Mouse (Mus musculus): Measurements from ENCODE around the gene Ano9. TPM values are rescaled to one million over a fixed set of nuclear protein-coding genes. Genes with fewer than 3 reads are reported as not detected.
A peak's percentile ranks its signal among the peaks of the same experiment; 100 is the strongest.

The Ano9 gene
- polyA plus RNA-seq, 1 experiment from 2014 or later = 0.60 TPM

DNA sequence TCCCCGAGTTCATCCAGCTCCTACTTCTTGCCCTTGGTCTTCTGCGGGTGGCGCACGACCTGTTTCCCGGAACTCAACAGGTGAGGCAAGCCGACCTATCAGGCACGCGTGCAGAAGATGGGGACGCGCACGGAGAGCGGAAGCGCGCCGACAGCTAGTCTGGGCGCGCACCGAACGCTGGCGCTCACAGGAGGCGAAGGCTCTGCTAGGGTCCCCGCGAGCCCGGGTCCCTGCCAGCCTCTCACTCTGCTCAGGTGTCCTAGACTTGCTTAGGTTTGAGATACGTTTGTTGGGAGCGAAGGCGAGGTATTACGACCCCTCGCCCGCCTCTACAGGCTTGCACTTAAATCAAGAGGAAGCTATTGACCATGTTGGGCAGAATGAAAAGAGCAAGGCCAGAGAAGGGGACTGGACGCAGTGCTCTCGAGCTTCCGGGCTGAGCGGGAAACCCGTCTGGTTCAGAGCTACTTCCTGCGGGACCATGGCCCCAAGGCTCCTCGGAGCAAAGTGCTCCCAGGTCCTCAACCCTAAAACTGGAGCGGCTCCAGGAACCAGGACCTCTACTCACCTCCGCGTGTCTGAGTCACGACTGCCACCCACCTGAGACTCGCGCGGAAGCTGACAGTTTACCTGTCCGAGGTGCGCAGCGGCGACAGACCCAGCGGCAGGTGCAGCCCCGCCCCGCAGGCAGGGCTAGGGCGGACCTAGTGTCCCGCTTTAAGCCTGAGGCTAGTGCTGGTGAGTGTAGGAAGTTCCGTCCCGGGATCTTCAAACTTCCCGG lies 17.5 kb downstream of the Ano9 start, which contains the start of gene Sigirr:
Gene Sigirr, minus strand, starts transcription at position 662 of the 781 bp plus-strand sequence.
- ATAC-seq (ENCODE audit: low FRiP score) = peak; percentile 65
- H3K9ac ChIP-seq (replicated peaks) = peak within 1 kb of the TSS; percentile 42
- H3K36me3 ChIP-seq = no peaks in the 10 kb centered on the region
- peaks cover 53% of the 10 kb centered on the region for H3K27me3 ChIP-seq (replicated peaks)
- H3K4me3 ChIP-seq (replicated peaks) = peak within 1 kb of the TSS; percentile 46
- H3K9me3 ChIP-seq (replicated peaks) = no peaks in the 10 kb centered on the region
- 1% methylated on average over 56 of the region's 56 CpGs for WGBS
- H3K4me1 ChIP-seq = peaks cover 13% of the 10 kb centered on the region
- H3K4me2 ChIP-seq = peak within 1 kb of the TSS; percentile 77
- no peak within 1 kb of the TSS for H3K27ac ChIP-seq (replicated peaks)

DNA sequence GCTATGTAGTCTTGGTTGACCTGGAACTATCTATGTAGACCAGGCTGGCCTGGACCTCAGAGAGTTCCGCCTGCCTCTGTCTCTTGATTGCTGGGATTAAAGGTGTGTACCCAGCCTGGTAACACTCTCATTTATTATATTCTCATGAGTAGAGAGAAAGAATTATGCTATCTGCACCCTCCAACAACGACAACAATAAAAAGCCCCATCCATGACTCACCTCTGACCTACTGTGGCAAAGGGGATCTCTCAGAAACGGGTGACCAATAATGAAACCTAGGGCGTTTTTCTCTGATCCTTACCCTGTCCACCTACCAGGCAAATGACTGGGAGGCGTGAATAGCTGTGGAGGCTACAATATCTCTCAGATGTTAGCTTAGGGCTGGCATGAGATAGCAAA lies 20.4 kb downstream of the Ano9 start:
- Histone ChIP-seq H3K4me3 (replicated peaks) (no peak overlapping the region), H3K9me3 (replicated peaks) (no peaks in the 10 kb centered on the region), H3K4me2 (no peak overlapping the region), H3K27me3 (replicated peaks) (peaks cover 55% of the 10 kb centered on the region), H3K36me3 (no peaks in the 10 kb centered on the region), H3K27ac (replicated peaks) (no peak overlapping the region), H3K4me1 (peaks cover 18% of the 10 kb centered on the region), H3K9ac (replicated peaks) (no peak overlapping the region)
- 77% methylated on average over 5 of the region's 5 CpGs for WGBS
- no peak for ATAC-seq (ENCODE audit: low FRiP score)

DNA sequence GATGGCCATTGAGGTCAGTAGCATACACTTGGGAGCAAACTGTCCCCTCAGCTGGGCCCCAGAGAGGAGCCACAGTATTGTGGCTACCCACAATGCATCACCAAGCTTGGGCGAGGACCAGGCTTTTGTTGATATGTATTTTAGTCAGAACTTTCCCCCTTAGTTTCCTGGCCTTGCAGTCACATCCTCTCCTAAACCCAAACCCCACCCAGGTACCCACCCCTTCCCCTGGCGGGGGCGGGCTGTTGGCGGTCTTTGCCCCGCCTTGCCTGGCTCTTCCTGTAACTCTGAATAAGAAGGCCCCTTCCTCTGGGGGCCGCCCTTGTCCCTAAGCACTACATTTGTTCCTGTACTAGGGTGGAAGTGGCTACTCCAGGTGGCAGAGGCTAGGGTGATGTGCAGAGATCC lies 21.0 kb downstream of the Ano9 start:
- 50% methylated on average over 6 of the region's 6 CpGs for WGBS
- no peaks in the 10 kb centered on the region for H3K9me3 ChIP-seq (replicated peaks)
- H3K4me2 ChIP-seq = 0 out of 2 replicates have a peak overlapping the region, but pooled peaks have one; percentile 6
- no peak overlapping the region for H3K4me3 ChIP-seq (replicated peaks)
- H3K4me1 ChIP-seq = peaks cover 19% of the 10 kb centered on the region
- H3K9ac ChIP-seq (replicated peaks) = no peak overlapping the region
- H3K27me3 ChIP-seq (replicated peaks) = peaks cover 49% of the 10 kb centered on the region
- no peak overlapping the region for H3K27ac ChIP-seq (replicated peaks)
- no peaks in the 10 kb centered on the region for H3K36me3 ChIP-seq
- ATAC-seq (ENCODE audit: low FRiP score) = no peak

DNA sequence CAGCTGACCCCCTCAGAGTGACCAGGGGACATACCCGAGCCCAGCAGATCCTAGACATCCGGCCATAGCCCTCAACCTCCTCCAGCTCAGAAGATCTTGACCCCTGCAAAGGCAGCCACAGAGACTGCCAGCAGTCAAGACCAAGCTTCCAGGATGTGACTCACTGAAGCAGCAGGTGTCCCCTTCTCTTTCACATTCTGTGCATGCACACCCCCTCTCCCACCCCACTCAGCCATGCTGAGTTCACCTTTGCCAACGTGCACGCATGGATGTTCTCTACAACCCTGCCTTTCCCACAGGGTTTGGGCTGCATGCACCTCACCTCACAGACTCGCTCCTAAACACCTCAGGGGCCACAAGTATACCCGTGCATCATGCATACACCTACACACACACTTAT lies 21.6 kb downstream of the Ano9 start:
- Histone ChIP-seq H3K9me3 (replicated peaks) (no peaks in the 10 kb centered on the region), H3K36me3 (no peaks in the 10 kb centered on the region), H3K4me1 (peaks cover 19% of the 10 kb centered on the region), H3K27me3 (replicated peaks) (peaks cover 43% of the 10 kb centered on the region), H3K27ac (replicated peaks) (no peak overlapping the region), H3K9ac (replicated peaks) (no peak overlapping the region), H3K4me2 (0 out of 2 replicates have a peak overlapping the region, but pooled peaks have one; percentile 6), H3K4me3 (replicated peaks) (no peak overlapping the region)
- 82% methylated on average over 6 of the region's 6 CpGs for WGBS
- no peak for ATAC-seq (ENCODE audit: low FRiP score)

DNA sequence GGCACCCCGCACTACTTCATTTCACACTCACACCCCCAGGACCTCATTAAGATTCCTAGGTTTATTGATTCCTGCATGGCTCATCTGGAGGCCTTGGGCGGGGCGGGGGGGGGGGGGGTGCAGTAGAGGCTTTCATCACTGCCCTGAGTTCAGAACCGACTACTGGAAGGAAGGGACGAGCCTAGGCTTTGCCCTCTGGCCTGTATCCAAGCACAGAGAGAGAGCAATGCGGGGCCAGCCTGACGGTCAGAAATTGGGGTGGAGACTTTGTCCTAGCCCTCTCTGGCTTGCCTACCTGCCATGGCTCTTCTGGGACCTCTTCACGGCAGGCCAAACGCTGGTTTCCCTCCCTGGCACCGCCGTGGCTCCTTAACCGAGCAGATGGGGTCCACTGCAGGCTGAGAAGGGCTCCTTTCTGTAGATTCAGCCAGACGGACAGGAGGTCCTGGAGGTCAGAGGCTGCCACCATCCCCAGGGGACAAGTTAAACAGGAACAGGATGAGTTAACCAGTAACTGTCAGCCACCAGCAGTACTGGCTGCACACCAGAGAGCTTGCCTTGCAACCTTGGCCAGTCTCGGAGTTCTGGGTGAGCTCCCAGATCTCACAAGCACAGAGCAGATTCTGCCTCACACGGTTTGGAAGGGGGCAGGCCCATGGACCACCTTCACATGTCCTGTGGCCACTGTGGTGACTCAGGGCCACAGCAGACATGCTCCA lies 23.0 kb downstream of the Ano9 start:
- Histone ChIP-seq H3K36me3 (no peaks in the 10 kb centered on the region), H3K4me1 (peaks cover 11% of the 10 kb centered on the region), H3K9ac (replicated peaks) (no peak overlapping the region), H3K27me3 (replicated peaks) (peaks cover 39% of the 10 kb centered on the region), H3K4me3 (replicated peaks) (no peak overlapping the region), H3K4me2 (no peak overlapping the region), H3K9me3 (replicated peaks) (no peaks in the 10 kb centered on the region), H3K27ac (replicated peaks) (no peak overlapping the region)
- 61% methylated on average over 15 of the region's 15 CpGs for WGBS
- no peak for ATAC-seq (ENCODE audit: low FRiP score)

DNA sequence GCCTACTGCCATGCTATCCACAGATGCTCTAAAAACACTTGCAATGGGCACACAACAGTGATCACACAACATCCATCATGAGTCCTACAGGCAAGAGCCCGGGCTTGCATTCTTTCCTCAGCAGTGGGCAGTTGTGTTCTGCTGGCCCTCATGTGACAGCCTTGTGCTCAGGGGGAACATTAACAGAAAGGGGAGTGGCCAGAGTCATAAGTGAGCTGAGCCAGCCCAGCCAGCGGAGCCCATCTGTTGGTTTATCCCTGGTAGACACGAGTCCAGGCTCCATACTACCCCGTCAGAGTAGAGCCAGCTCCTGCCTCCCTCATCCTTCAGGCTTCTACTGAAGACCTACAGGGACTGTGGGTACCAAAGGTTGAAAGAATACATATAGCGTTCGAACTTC lies 23.7 kb downstream of the Ano9 start:
- Histone ChIP-seq H3K4me3 (replicated peaks) (no peak overlapping the region), H3K9me3 (replicated peaks) (no peaks in the 10 kb centered on the region), H3K36me3 (no peaks in the 10 kb centered on the region), H3K27ac (replicated peaks) (no peak overlapping the region), H3K9ac (replicated peaks) (no peak overlapping the region), H3K4me1 (peaks cover 7% of the 10 kb centered on the region; the same call in 1 of the 2 replicates), H3K4me2 (no peak overlapping the region), H3K27me3 (replicated peaks) (peaks cover 39% of the 10 kb centered on the region)
- WGBS = 79% methylated on average over 6 of the region's 6 CpGs
- ATAC-seq (ENCODE audit: low FRiP score) = no peak

DNA sequence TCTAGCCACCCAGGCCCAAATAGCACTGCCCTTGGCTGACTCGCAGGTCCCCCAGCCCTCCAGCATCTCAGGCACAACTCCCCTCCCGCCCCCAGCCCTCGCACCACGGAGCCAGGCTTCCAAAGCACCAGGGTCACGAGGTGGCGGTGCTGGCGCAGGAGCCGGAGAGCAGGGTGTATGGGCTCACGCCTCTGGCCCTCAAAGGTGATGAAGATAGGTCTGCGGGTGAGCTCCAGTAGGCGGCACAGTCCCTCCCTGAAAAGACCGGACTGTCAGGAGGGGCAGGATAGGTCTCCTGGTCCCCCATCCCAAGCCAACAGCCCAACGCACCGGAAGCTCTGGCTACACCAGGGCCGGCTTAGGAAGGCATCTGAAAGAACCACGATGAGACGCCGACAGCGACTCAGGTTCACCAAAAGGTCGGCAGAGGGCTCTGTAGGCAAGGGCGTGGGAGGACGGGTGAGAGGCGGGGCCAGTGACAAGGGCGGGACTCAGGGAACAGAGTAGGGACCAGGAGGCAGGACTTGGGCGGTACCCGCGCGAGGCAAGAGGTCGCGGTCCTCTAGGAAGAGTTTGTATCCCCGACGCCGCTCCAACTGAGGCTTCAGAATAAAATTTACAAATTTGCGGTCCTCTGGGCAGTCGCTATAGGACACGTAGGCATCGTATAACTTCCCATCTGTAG lies 25.4 kb downstream of the Ano9 start:
- peak overlapping the region; percentile 25 for H3K4me3 ChIP-seq (replicated peaks)
- peaks cover 11% of the 10 kb centered on the region; the same call in 1 of the 2 replicates for H3K4me1 ChIP-seq
- peak; percentile 73 for ATAC-seq (ENCODE audit: low FRiP score)
- H3K27ac ChIP-seq (replicated peaks) = no peak overlapping the region
- peak overlapping the region; percentile 53 for H3K4me2 ChIP-seq
- no peaks in the 10 kb centered on the region for H3K36me3 ChIP-seq
- H3K27me3 ChIP-seq (replicated peaks) = peaks cover 45% of the 10 kb centered on the region
- H3K9ac ChIP-seq (replicated peaks) = 0 out of 2 replicates have a peak overlapping the region, but pooled peaks have one; percentile 17
- 8% methylated on average over 37 of the region's 37 CpGs for WGBS
- no peaks in the 10 kb centered on the region for H3K9me3 ChIP-seq (replicated peaks)

DNA sequence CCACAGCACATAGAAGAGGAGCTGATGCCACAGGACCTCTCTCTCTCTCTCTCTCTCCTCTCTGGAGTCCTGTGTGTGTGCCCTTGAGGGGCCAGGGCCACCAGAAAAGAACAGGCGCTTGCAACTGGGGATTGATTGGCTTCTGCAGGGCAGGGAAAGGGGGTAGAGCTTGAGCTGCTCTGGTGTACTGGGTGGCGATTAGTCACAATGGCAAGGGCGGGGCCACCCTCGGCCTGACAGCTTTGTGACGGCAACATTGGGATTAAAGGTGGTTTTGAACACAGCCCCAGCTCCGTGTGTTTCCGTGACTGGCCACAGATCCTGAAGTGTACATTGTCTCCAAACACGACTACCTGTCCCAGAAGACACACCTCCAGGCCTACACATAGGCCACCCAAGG lies 27.4 kb downstream of the Ano9 start:
- Histone ChIP-seq H3K36me3 (no peaks in the 10 kb centered on the region), H3K4me1 (peaks cover 11% of the 10 kb centered on the region; the same call in 1 of the 2 replicates), H3K4me2 (no peak overlapping the region), H3K9me3 (replicated peaks) (no peaks in the 10 kb centered on the region), H3K27ac (replicated peaks) (no peak overlapping the region), H3K27me3 (replicated peaks) (peaks cover 46% of the 10 kb centered on the region), H3K9ac (replicated peaks) (no peak overlapping the region), H3K4me3 (replicated peaks) (no peak overlapping the region)
- 67% methylated on average over 8 of the region's 8 CpGs for WGBS
- no peak for ATAC-seq (ENCODE audit: low FRiP score)

DNA sequence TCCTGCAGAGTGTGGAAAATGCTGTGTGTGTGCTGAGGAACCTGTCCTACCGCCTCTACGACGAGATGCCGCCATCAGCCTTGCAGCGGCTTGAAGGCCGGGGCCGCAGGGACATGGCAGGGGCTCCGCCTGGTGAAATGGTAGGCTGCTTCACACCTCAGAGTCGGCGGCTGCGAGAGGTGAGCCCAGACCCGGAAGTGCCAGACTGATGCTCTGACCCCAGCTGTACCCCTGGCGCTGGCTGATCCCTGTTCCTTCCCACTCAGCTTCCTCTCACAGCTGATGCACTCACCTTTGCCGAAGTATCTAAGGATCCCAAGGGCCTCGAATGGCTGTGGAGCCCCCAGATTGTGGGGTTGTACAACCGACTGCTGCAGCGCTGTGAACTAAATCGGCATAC lies 29.1 kb downstream of the Ano9 start:
- Histone ChIP-seq H3K4me2 (no peak overlapping the region), H3K27me3 (replicated peaks) (peaks cover 46% of the 10 kb centered on the region)
- ATAC-seq (ENCODE audit: low FRiP score) = no peak

DNA sequence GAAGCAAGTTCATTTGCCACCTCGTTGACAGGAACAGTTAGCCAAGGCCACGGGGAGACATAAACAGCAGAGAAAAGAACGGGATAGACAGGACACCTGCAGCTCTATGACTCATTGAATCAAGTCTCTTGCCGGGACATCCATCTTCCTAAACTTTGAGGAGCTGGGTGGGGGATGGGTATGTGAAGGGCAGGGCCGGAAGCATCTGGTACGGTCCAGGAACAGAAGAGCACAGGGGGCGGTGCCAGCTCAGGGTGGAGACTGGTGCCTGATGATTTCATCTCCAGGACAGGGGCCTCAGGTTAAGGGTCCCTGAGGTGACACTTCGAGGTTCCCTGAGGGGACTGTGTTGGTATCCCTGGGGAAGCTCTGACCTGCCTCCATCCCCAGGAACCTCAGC lies 29.7 kb downstream of the Ano9 start:
- no peak overlapping the region for H3K4me3 ChIP-seq (replicated peaks)
- ATAC-seq (ENCODE audit: low FRiP score) = no peak
- no peak overlapping the region for H3K4me2 ChIP-seq
- no peaks in the 10 kb centered on the region for H3K36me3 ChIP-seq
- H3K4me1 ChIP-seq = peaks cover 11% of the 10 kb centered on the region; the same call in 1 of the 2 replicates
- 25% methylated on average over 8 of the region's 8 CpGs for WGBS
- H3K27ac ChIP-seq (replicated peaks) = no peak overlapping the region
- H3K9me3 ChIP-seq (replicated peaks) = no peaks in the 10 kb centered on the region
- no peak overlapping the region for H3K9ac ChIP-seq (replicated peaks)
- H3K27me3 ChIP-seq (replicated peaks) = peaks cover 42% of the 10 kb centered on the region

More for the DNA sequence above, 29.1 kb downstream of the Ano9 start:
- WGBS = 19% methylated on average over 18 of the region's 18 CpGs
- Histone ChIP-seq H3K27ac (replicated peaks) (no peak overlapping the region), H3K9ac (replicated peaks) (no peak overlapping the region), H3K9me3 (replicated peaks) (no peaks in the 10 kb centered on the region), H3K4me3 (replicated peaks) (no peak overlapping the region), H3K36me3 (no peaks in the 10 kb centered on the region), H3K4me1 (peaks cover 11% of the 10 kb centered on the region; the same call in 1 of the 2 replicates)

All from neural tube, embryonic 15.5 days (tissue).